Mouse (Mus musculus) brain, embryonic 14.5 days (tissue): ENCODE data around the gene Gm10277.

Experiments
- CTCF ChIP-seq: fragments of 200-500 bp; IDR thresholded peaks from 2 replicates; pipeline ENCODE4 v1.5.1; 2012; ENCODE audit warnings: inconsistent platforms, mild to moderate bottlenecking, moderate library complexity, borderline replicate concordance; ENCODE audit not compliant: insufficient read depth, insufficient read length; ENCODE audit errors: extremely low read depth
- POLR2A ChIP-seq: fragments of 200-500 bp; IDR thresholded peaks from 2 replicates; pipeline ENCODE4 v1.6.1; 2012; ENCODE audit warnings: mild to moderate bottlenecking, inconsistent platforms, borderline replicate concordance; ENCODE audit not compliant: poor library complexity, insufficient read depth, insufficient read length, severe bottlenecking; ENCODE audit errors: extremely low read depth

DNA sequence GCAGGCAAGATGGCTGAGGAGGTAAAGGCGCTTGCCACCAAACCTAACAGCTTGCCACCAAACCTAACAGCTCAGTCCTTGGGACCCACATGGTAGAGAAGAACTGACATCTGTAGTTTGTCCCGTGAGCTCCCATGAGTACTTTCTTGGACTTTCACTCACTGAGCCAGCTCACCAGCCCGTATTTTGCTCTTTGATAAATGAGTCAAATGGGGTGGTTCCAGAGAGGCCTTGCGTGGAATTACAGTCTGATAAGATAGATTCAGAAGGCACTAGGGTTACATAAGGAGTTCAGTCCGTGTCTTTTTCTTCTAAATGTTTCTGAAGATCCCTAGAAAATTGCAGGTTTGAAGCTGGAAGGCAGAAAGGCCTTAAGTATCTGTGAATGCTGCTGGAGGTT, 35.0 kb downstream of the Gm10277 start:
- no peak for TF ChIP-seq POLR2A
- TF ChIP-seq CTCF, result no peak
